Mouse (Mus musculus) heart, embryonic 16.5 days (tissue): ENCODE data around the gene Gabpb1. TPM values are rescaled to one million over a fixed set of nuclear protein-coding genes. Genes with fewer than 3 reads are reported as not detected.

ENCODE experiments used
- ATAC-seq: fragments of 200-750 bp; cut with Nextera tagmentation; replicated peaks from 2 replicates; pipeline ENCODE4 v1.8.0; 2017; ENCODE audit warnings: moderate number of reproducible peaks; ENCODE audit not compliant: insufficient read depth, low FRiP score; ENCODE audit errors: extremely low read depth
- H3K27ac ChIP-seq: fragments of 300-500 bp; sonication (generic); 2 replicates; pipeline ENCODE4 v1.5.1; 2014; ENCODE audit warnings: mild to moderate bottlenecking, low read length, control low read depth, moderate library complexity
- H3K27me3 ChIP-seq: fragments of 300-500 bp; sonication (generic); 2 replicates; pipeline ENCODE4 v1.6.1; 2014; ENCODE audit warnings: low read length, mixed read lengths; ENCODE audit not compliant: control insufficient read depth, insufficient read depth
- H3K36me3 ChIP-seq: fragments of 300-500 bp; sonication (generic); 2 replicates; pipeline ENCODE4 v1.6.1; 2014; ENCODE audit not compliant: control insufficient read depth, insufficient read depth
- H3K4me1 ChIP-seq: fragments of 300-500 bp; sonication (generic); 2 replicates; pipeline ENCODE4 v1.6.1; 2014; ENCODE audit warnings: low read length, mixed read lengths; ENCODE audit not compliant: control insufficient read depth, insufficient read depth
- H3K4me2 ChIP-seq: fragments of 300-500 bp; sonication (generic); 2 replicates; pipeline ENCODE4 v1.6.1; 2014; ENCODE audit warnings: low read depth, mild to moderate bottlenecking, control low read depth, low read length
- H3K4me3 ChIP-seq: fragments of 300-500 bp; sonication (generic); 2 replicates; pipeline ENCODE4 v1.5.1; 2014; ENCODE audit warnings: mild to moderate bottlenecking, control low read depth, low read length
- H3K9ac ChIP-seq: fragments of 300-500 bp; sonication (generic); 2 replicates; pipeline ENCODE4 v1.6.1; 2014; ENCODE audit warnings: low read length, control low read depth
- H3K9me3 ChIP-seq: fragments of 300-500 bp; sonication (generic); replicated peaks from 2 replicates; pipeline ENCODE4 v1.6.1; 2016; ENCODE audit warnings: low read length; ENCODE audit not compliant: control insufficient read depth
- WGBS: fragments of 180-500 bp; shearing (Covaris S2); extraction: QIAGEN DNeasy Blood & Tissue Kit; methylation state at CpG from one replicate; pipeline ENCODE4 v1.1.7; 2014; 5-methylcytosine and 5-hydroxymethylcytosine counted together
- polyA plus RNA-seq: library from polyadenylated mRNA; unstranded; fragments of >200 nt; fragmentation: Nextera tagmentation; extraction: Ambion mirVana; gene quantifications from 2 replicates; pipeline ENCODE4 v1.2.1, GENCODE M21; 2015

The Gabpb1 gene
- polyA plus RNA-seq, 1 experiment from 2014 or later, result 34.6 TPM

DNA sequence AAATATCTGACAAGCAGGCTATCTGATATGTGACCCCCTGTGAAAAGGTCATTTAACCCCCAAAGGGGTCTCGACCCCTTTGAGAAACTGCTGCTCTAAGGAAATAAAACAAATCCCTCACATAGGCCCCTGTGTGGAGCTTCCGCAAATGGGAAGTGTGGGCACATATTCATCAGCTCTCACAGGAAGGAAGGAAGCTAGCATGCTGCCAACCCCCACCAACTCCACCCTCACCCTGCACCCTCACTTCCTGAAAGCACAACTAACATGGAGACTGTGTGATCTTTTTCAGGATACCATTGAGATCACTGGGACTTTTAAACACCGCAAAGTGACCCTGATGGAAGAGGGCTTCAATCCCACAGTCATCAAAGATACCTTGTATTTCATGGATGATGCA, 88.7 kb downstream of the Gabpb1 start:
- H3K4me2 ChIP-seq, result no peak overlapping the region
- H3K9me3 ChIP-seq, result no peaks in the 10 kb centered on the region
- no peak overlapping the region for H3K4me3 ChIP-seq
- no peaks in the 10 kb centered on the region for H3K4me1 ChIP-seq
- no peaks in the 10 kb centered on the region for H3K36me3 ChIP-seq
- no peak for ATAC-seq
- H3K9ac ChIP-seq, result no peak overlapping the region
- no peak overlapping the region for H3K27ac ChIP-seq
- H3K27me3 ChIP-seq, result no peaks in the 10 kb centered on the region
- 66% methylated on average over 3 of the region's 3 CpGs for WGBS

DNA sequence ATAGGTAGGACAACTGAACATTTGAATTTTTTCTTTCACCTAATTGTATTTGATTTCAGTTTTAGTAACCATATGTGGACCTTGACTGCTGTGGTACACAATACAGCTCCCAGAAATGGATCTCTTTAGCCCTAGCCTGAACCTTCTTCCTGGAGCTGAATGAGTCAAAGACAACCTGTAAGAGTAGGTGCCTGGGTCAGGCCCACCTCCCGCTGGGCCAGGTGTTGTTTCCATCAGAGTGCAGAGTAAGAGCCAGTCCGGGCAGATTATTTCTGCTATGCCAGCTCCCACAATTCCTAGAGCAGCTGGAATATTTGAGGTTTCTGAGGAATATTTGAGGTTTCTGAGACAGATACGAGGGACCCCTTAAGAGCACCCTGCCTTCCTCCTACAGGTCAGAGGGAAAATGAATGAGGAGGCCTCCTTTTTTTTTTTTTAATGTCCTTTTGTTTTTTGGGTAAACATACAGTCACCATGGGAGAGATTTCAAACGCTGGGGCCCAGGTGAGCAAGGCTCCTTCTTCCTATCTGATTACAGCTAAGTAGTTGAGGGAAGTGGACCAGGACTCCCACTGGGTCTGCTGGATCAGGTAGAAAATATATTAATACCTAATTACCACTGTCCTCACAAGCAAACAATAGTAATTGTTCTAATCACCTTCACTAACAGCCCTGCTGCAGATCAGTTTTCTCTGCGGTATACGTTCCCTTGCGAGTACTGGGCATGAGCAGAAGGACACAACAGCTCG, 91.3 kb downstream of the Gabpb1 start:
- H3K27me3 ChIP-seq, result no peaks in the 10 kb centered on the region
- no peak for ATAC-seq
- no peak overlapping the region for H3K9ac ChIP-seq
- no peaks in the 10 kb centered on the region for H3K36me3 ChIP-seq
- H3K4me2 ChIP-seq, result no peak overlapping the region
- H3K4me1 ChIP-seq, result no peaks in the 10 kb centered on the region
- H3K4me3 ChIP-seq, result no peak overlapping the region
- no peaks in the 10 kb centered on the region for H3K9me3 ChIP-seq
- H3K27ac ChIP-seq, result no peak overlapping the region
- 76% methylated on average over 8 of the region's 8 CpGs for WGBS

DNA sequence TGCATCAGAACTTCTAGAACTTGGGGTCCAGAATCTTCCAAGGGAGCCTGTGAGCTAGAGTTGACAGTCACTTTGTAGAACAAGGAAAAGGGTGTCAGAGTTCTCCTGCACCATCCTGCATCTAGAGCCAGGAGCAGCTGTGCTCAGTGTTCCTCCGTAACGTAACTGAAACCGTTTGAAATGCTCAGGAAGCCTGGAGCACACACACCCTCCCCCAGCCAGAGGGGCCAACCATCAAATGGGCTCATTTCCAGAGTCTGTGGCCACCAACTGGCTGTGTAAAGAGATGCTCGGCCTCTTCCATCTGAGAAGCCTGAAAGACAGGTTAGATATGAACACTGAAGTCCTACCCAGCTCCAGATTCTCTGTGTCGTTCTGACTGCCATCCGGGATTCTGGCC, 92.2 kb downstream of the Gabpb1 start:
- H3K4me1 ChIP-seq, result no peaks in the 10 kb centered on the region
- 56% methylated on average over 6 of the region's 6 CpGs for WGBS

DNA sequence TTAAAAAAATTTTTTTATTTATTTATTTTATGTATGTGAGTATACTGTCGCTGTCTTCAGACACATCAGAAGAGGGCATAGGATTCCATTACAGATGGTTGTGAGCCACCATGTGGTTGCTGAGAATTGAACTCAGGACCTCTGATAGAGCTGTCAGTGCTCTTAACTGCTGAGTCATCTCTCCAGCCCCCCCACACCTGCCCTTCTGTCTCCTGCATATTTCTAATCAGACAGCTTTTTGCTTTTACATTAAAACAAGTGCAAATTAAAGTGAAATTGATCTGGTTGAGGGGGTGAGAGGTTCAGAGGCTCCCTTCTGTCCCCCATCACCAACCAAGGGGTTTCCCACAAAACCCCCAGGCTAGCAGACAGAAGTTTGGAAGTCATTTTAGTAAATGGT, 96.9 kb downstream of the Gabpb1 start:
- H3K27ac ChIP-seq, result no peak overlapping the region
- no peak overlapping the region for H3K9ac ChIP-seq
- H3K27me3 ChIP-seq, result no peaks in the 10 kb centered on the region
- no peak overlapping the region for H3K4me2 ChIP-seq
- no peaks in the 10 kb centered on the region for H3K4me1 ChIP-seq
- no peaks in the 10 kb centered on the region for H3K9me3 ChIP-seq
- ATAC-seq, result no peak
- no peak overlapping the region for H3K4me3 ChIP-seq
- no peaks in the 10 kb centered on the region for H3K36me3 ChIP-seq
- 82% methylated on average over 1 of the region's 1 CpGs for WGBS

More for the DNA sequence above, 92.2 kb downstream of the Gabpb1 start:
- ATAC-seq, result no peak
- no peak overlapping the region for H3K9ac ChIP-seq
- H3K36me3 ChIP-seq, result no peaks in the 10 kb centered on the region
- no peak overlapping the region for H3K4me2 ChIP-seq
- no peaks in the 10 kb centered on the region for H3K9me3 ChIP-seq
- H3K4me3 ChIP-seq, result no peak overlapping the region
- H3K27ac ChIP-seq, result no peak overlapping the region
- no peaks in the 10 kb centered on the region for H3K27me3 ChIP-seq

Other genes with a start within 250 kb of the Gabpb1 start
- 1.1 and 2.0 TPM in 2 replicates for gene Atp8b4, start 175.7 kb downstream of the Gabpb1 start, polyA plus RNA-seq
- gene Slc27a2, start 123.9 kb downstream of the Gabpb1 start, polyA plus RNA-seq, result 0.66 and 0.80 TPM in 2 replicates
- 9.8 and 11.4 TPM in 2 replicates for gene Hdc, start 57.0 kb downstream of the Gabpb1 start, polyA plus RNA-seq
- 31.2 and 34.6 TPM in 2 replicates for gene Usp8, start 31.0 kb upstream of the Gabpb1 start, polyA plus RNA-seq
- 1.8 and 2.1 TPM in 2 replicates for gene Usp50, start 107.1 kb upstream of the Gabpb1 start, polyA plus RNA-seq
- 42.0 and 45.2 TPM in 2 replicates for gene Trpm7, start 199.9 kb upstream of the Gabpb1 start, polyA plus RNA-seq